Mouse (Mus musculus): ENCODE measurements around the gene Cgas. TPM values are rescaled to one million over a fixed set of nuclear protein-coding genes. Genes with fewer than 3 reads are reported as not detected.
A peak's percentile ranks its signal among the peaks of the same experiment; 100 is the strongest.
"Not testable (repeated sequence)": the region's sequence is repeated elsewhere in the genome, so short reads cannot be mapped to it uniquely, and the experiment has no call there.

Gene Cgas
- total RNA-seq (2015), result 18.4 and 21.4 TPM in 2 replicates
- total RNA-seq (2017), result 12.1 and 14.5 TPM in 2 replicates

GRCm38 (mm10) chr9:78442579-78443392 is at the start of gene Cgas:
Gene Cgas, minus strand, starts transcription at chr9:78443237.
- ATAC-seq (ENCODE audit: poor library complexity, severe bottlenecking), result peak; percentile 91

DNA sequence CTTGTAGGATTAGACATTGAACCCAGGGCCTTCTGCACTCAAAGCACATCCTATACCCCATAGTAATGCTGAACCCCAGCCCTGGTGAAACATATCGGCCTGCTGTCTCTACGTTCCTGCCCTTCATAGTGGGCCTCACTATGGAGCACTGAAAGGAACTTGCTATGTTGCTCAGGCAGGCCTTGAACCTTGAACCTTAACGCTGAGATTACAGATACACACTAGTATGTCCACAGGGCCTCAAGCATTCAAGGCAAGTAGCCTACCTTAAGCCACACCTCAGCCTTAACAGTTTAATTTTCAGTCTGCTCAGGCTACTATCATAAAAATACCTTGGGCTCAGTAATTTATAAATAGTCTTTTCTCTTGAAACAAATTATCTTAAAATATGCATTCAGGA is 49.2 kb upstream of the Cgas start:
- ATAC-seq (ENCODE audit: poor library complexity, severe bottlenecking), result no peak

DNA sequence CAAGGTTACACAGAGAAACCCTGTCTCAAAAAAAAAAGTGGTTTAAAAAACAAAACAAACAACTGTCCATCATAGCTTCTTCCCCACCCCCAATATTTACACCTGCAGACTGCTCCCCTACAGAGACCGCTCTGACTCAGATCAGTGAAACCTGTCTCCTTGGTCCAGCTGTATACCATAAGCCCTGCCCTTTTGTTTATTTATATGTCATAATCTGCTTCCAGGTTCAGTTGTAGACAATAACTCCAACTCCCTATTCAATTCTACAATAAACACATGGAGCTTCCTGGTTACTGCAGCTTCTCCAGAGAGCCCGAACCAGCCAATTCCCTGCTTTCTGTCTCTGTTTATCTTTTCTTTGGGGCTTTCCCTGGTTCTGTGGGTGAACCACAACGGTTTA is 48.1 kb upstream of the Cgas start:
- ATAC-seq (ENCODE audit: poor library complexity, severe bottlenecking), result no peak

GRCm38 (mm10) chr9:78488890-78489420 is 45.9 kb upstream of the Cgas start, which contains the start of gene Eef1a1:
Gene Eef1a1, minus strand, starts transcription at chr9:78489151.
- peak; percentile 94 for ATAC-seq (ENCODE audit: poor library complexity, severe bottlenecking)

GRCm38 (mm10) chr9:78488021-78488420 is 45.0 kb upstream of the Cgas start:
- ATAC-seq (ENCODE audit: poor library complexity, severe bottlenecking), result not testable (repeated sequence)

- ATAC-seq (ENCODE audit: poor library complexity, severe bottlenecking), result no peak
Observed at GRCm38 (mm10) chr9:78484660-78485059, 41.6 kb upstream of the Cgas start.

DNA sequence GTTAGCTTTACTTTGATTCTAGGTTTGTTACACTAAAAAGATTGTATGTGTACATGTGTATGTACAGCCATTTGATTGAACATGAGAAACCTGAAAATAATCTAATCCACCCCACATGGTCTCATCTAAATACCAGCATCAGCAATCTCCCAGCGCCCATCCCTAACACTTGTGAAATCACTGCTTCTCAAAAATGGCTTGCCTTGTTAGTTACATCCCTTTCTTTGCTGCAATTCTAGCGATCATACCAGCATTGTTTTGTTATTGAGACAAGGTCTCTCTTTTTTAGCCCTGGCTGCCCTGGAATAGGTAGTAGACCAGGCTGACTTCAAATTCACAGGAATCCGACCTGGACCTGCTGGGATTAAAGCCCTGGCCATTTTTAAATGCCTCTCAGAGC is 39.3 kb upstream of the Cgas start:
- ATAC-seq (ENCODE audit: poor library complexity, severe bottlenecking), result no peak

DNA sequence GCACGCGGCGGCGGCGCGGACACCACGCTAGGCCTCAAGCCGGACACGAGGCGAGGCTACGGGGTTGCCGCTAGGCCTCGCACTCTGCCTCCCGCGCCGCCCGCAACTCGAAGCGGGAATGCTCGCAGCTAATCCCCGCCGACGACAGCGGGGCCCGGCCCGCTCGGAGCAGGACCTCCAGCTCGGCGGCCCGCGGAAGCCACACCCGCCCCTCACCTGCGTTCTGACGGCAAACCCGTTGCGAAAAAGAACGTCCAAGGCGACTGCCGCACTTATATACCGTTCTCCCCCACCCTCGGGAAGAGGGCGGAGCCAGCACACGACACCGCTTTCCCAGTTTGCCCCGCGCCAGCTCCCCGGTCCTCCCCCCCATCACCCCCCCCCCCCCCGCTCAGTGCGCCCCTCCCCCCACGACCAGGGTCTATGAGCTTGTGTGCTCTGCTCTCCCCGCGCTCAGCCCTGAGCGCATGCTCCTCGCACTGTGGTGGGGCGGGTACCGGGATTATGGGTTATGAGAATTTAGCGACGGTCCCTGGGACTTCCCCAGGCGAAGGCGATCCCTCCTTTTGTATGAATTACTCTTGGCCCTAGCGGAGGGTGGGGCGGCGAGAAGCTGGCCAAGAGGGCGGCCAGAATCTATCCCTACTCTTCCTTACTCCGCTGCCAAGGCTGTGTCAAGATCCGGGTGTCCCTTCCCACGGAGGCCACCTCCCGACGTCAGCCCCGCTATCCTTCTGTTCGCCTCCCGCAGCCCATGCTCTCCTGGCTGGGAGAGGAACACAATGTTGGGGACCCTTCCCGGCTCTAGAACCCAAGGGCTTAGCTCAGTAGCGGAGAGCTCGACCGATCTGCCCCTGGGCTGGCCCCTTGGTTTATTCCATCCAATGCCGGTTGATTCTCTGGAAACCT is 38.6 kb upstream of the Cgas start:
- peak; percentile 67 for ATAC-seq (ENCODE audit: poor library complexity, severe bottlenecking)

- peak; percentile 70 for ATAC-seq (ENCODE audit: poor library complexity, severe bottlenecking)
Observed at GRCm38 (mm10) chr9:78480706-78481358, 37.8 kb upstream of the Cgas start.

DNA sequence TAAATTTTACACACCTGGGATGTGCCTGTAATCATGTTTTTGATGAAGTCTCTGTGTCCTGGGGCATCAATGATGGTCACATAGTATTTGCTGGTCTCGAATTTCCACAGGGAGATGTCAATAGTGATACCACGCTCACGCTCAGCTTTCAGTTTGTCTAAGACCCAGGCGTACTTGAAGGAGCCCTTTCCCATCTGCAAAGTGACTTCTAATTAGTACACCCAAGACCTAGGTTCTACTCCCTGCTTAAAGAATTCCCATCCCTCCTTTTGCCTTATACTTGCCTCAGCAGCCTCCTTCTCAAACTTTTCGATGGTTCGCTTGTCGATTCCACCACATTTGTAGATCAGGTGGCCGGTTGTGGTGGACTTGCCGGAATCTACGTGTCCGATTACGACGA is 37.2 kb upstream of the Cgas start:
- not testable (repeated sequence) for ATAC-seq (ENCODE audit: poor library complexity, severe bottlenecking)

DNA sequence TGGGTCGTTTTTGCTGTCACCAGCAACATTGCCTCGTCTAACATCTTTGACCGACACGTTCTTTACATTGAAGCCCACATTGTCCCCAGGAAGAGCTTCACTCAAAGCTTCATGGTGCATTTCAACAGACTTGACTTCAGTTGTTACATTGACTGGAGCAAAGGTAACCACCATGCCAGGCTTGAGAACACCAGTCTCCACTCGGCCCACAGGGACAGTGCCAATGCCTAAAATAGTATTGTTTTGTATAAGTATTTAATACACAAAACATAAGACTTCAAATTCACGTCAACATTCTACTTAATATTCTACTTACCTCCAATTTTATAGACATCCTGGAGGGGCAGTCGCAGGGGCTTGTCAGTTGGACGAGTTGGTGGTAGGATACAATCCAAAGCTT is 36.3 kb upstream of the Cgas start:
- not testable (repeated sequence) for ATAC-seq (ENCODE audit: poor library complexity, severe bottlenecking)

DNA sequence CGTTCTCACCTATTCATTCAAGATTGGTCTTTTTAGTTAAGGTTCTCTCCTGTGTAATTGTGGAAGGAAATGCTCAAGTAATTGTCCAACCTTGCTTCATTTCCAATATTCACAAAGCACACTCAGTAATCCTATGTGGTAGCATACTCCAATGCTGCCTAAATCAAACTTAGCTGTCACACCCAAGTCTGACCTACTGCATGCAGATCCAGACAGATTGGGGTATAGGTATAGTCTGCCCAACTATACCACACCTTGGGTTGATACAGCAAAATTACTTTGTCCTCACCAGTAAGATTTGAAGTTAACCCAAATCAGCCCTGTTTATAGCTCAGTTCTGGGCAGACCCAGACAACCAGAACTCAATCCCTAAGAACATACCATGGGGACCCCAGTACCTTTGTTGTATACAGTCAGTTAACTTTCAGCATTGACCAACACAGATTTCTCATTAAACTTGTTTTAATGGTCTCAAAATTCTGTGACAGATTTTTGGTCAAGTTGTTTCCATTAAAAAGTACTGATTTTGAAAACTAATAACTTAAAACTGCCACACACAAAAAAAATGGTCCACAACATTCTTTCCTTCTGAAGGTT is 35.1 kb upstream of the Cgas start:
- ATAC-seq (ENCODE audit: poor library complexity, severe bottlenecking), result not testable (repeated sequence)

GRCm38 (mm10) chr9:78477021-78477551 is 34.0 kb upstream of the Cgas start:
- ATAC-seq (ENCODE audit: poor library complexity, severe bottlenecking), result no peak

- ATAC-seq (ENCODE audit: poor library complexity, severe bottlenecking), result no peak
Observed at GRCm38 (mm10) chr9:78476531-78477020, 33.5 kb upstream of the Cgas start.

DNA sequence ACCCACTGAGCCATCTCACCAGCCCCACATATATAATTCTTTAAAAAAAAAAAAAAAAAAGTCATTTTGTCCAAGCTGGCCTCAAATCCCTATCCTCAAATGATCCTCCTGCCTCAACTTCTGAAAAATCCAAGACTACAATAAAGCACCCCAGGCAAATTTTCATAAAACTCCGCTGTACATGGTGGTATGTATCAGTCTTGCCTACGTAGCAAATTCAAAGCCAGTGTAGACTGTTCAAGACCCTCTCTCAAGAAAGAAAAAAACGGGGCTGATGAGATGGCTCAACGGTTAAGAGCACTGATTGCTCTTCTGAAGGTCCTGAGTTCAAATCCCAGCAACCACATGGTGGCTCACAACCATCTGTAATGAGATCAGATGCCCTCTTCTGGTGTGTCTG is 32.8 kb upstream of the Cgas start:
- ATAC-seq (ENCODE audit: poor library complexity, severe bottlenecking), result no peak

DNA sequence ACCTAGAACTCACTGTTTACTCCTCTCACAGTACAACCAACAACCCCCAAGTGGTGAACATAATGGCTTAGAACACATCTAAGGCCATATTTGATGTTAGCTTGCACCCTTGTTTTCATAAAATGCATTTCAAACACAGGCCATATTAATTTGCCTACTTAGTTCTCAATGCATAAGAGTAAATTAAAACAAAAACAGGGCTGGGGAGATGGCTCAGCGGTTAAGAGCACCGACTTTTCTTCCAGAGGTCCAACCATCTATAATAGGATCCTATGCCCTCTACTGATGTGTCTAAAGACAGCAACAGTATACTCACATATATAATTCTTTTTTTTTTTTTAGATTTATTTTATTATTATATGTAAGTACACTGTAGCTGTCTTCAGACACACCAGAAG is 32.3 kb upstream of the Cgas start:
- no peak for ATAC-seq (ENCODE audit: poor library complexity, severe bottlenecking)

DNA sequence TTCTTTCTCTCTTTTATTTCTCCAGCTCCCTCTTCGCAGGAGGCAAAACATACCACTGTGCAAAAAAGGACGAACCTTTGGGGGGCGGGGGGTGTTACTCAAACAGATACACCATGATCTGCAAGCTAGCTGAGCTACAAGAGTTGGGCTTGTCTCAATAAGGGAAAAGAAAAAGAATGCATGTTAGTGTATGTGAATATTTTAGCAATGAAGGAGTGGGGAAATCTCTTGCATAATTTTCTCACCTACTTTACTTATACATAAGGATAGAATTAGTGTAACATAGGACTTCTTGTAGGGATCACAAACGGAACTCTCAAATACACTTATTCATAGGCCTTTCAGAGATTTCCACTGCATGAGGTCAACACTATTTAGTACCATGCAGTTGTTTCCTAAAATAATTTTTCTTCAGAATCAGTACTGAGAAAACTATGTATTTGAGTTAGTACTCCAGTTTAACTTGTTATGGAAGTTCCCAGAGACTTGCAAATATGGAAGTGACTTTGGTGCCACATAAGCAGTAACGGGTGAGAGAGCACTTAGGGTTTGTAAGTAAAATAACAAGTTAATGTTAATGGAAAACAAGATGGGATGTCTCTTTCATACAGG is 31.8 kb upstream of the Cgas start:
- ATAC-seq (ENCODE audit: poor library complexity, severe bottlenecking), result no peak

DNA sequence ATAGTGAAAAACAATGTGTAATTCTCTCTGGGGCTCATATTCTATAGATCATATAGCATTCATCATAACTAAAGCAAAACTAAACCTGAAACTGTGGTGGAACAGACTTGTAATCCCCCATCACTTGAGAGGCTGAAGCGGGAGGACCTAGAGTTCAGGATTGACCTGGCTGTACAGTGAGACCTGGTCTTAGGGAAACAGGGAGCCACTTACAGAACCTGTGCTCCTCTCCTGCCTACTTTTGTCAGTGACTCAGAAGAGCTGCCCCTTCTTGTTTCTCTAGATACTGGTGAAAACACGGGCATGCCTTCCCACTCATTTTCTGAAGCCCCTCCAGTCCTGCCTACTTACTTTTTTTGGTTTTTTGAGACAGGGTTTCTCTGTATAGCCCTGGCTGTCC is 31.2 kb upstream of the Cgas start:
- ATAC-seq (ENCODE audit: poor library complexity, severe bottlenecking), result no peak

DNA sequence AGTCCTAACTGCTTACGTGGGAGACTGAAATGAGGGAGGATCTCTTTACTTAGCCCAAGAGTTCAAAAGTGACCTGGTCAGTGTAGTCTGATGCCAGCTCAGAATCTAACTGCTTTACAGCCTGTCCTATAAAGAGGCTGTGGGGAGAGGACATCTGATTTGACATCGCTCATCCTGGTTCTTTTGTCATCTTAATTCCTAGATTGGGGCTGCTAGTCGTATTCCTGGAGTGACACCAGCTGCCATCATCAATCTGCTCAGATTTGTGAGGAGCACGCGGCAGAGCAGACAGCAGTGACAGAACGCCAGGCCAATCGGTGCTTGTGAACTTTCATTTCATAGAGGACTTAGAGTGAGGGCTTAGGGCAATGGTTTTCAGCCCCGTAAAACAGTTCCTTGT is 30.6 kb upstream of the Cgas start:
- no peak for ATAC-seq (ENCODE audit: poor library complexity, severe bottlenecking)

DNA sequence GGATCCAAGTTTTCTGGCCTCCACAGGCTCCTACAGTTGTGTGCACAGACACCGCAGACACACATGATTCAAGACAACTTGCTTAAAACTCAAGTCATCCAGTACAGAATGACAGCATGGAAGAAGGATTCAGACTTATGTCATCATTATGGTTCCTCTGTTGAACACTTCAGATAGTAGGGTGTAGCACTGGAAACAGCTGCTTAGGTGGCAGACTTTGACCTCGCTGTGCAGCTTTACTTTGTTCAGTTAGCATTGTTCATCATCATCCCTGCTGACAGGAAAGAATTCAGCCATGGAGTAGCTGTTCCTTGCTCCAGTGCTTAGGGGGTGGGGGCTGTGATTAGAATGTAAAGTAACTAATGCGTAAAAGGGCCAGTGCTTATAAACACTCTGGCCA is 22.7 kb upstream of the Cgas start:
- ATAC-seq (ENCODE audit: poor library complexity, severe bottlenecking), result no peak
